Mouse (Mus musculus): ENCODE data around the gene Crb3.
A peak's percentile ranks its signal among the peaks of the same experiment; 100 is the strongest.

Crb3 gene

GRCm38 (mm10) chr17:57105181-57106034, 46.5 kb downstream of the Crb3 start, which contains the start of gene Tnfsf9:
Tnfsf9 (plus strand) TSS chr17:57105325.
- peak; percentile 15 for DNase-seq (ENCODE audit: low spot score)

GRCm38 (mm10) chr17:57106035-57106368, 47.1 kb downstream of the Crb3 start:
- no peak for DNase-seq (ENCODE audit: low spot score)

- DNase-seq (ENCODE audit: low spot score), result no peak
Observed at GRCm38 (mm10) chr17:57107064-57107463, 48.2 kb downstream of the Crb3 start.

GRCm38 (mm10) chr17:57108040-57108665, 49.2 kb downstream of the Crb3 start:
- DNase-seq (ENCODE audit: low spot score), result no peak

GRCm38 (mm10) chr17:57108666-57109171, 49.8 kb downstream of the Crb3 start:
- no peak for DNase-seq (ENCODE audit: low spot score)

GRCm38 (mm10) chr17:57110005-57110404, 51.1 kb downstream of the Crb3 start:
- no peak for DNase-seq (ENCODE audit: low spot score)

- no peak for DNase-seq (ENCODE audit: low spot score)
Observed at GRCm38 (mm10) chr17:57112768-57113474, 54.0 kb downstream of the Crb3 start.
